Mouse (Mus musculus) midbrain, embryonic 14.5 days (tissue): Measurements from ENCODE around the gene Pnma1. TPM values are rescaled to one million over a fixed set of nuclear protein-coding genes. Genes with fewer than 3 reads are reported as not detected.
A peak's percentile ranks its signal among the peaks of the same experiment; 100 is the strongest.

ENCODE experiments used
- ATAC-seq: fragments of 200-750 bp; cut with Nextera tagmentation; 2 replicates; pipeline ENCODE4 v1.8.0; 2017; ENCODE audit warnings: moderate number of reproducible peaks, moderate library complexity; ENCODE audit not compliant: low FRiP score, low TSS enrichment
- DNase-seq: peaks from one replicate; pipeline ENCODE4 v3.0.0-alpha.2; 2015
- H3K27ac ChIP-seq: fragments of 300-500 bp; sonication (generic); replicated peaks from 2 replicates; pipeline ENCODE4 v1.5.1; 2014; ENCODE audit warnings: mild to moderate bottlenecking, low read depth, low read length, moderate library complexity
- H3K27me3 ChIP-seq: fragments of 300-500 bp; sonication (generic); 2 replicates; pipeline ENCODE4 v1.6.1; 2014; ENCODE audit warnings: low read length, control low read depth, mixed read lengths; ENCODE audit not compliant: control insufficient read depth, insufficient read depth
- H3K36me3 ChIP-seq: fragments of 300-500 bp; sonication (generic); 2 replicates; pipeline ENCODE4 v1.6.1; 2014; ENCODE audit warnings: low read length, control low read depth; ENCODE audit not compliant: control insufficient read depth, insufficient read depth
- H3K4me1 ChIP-seq: fragments of 300-500 bp; sonication (generic); 2 replicates; pipeline ENCODE4 v1.6.1; 2014; ENCODE audit warnings: mild to moderate bottlenecking, antibody characterized with exemption, low read length, control low read depth; ENCODE audit not compliant: control insufficient read depth, insufficient read depth
- H3K4me2 ChIP-seq: fragments of 300-500 bp; sonication (generic); 2 replicates; pipeline ENCODE4 v1.6.1; 2014; ENCODE audit warnings: mild to moderate bottlenecking, low read length, moderate library complexity
- H3K4me3 ChIP-seq: fragments of 300-500 bp; sonication (generic); replicated peaks from 2 replicates; pipeline ENCODE4 v1.5.1; 2014; ENCODE audit warnings: low read depth, low read length
- H3K9ac ChIP-seq: fragments of 300-500 bp; sonication (generic); replicated peaks from 2 replicates; pipeline ENCODE4 v1.6.1; 2014; ENCODE audit warnings: mild to moderate bottlenecking, low read length, moderate library complexity
- H3K9me3 ChIP-seq: fragments of 300-500 bp; sonication (generic); 2 replicates; pipeline ENCODE4 v1.6.1; 2016; ENCODE audit warnings: low read length, control low read depth, mixed read lengths; ENCODE audit not compliant: control insufficient read depth
- WGBS: fragments of 180-500 bp; shearing (Covaris S2); extraction: QIAGEN DNeasy Blood & Tissue Kit; methylation state at CpG from one replicate; pipeline ENCODE4 v1.1.7; 2014; 5-methylcytosine and 5-hydroxymethylcytosine counted together
- polyA plus RNA-seq: library from polyadenylated mRNA; unstranded; fragments of >200 nt; fragmentation: Nextera tagmentation; extraction: Ambion mirVana; gene quantifications from 2 replicates; pipeline ENCODE4 v1.2.1, GENCODE M21; 2014

Gene Pnma1
- 5.4 and 6.2 TPM in 2 replicates for polyA plus RNA-seq

- under 1% methylated on average over 50 of the region's 50 CpGs for WGBS
- Histone ChIP-seq H3K27me3 (no peaks in the 10 kb centered on the region), H3K4me1 (peaks cover 13% of the 10 kb centered on the region; the same call in 1 of the 2 replicates), H3K9me3 (no peaks in the 10 kb centered on the region), H3K27ac (peak within 1 kb of the TSS; percentile 87), H3K9ac (peak within 1 kb of the TSS; percentile 76), H3K36me3 (peaks cover 5% of the 10 kb centered on the region; the same call in 1 of the 2 replicates), H3K4me3 (peak within 1 kb of the TSS; percentile 64), H3K4me2 (peak within 1 kb of the TSS; percentile 82)
- peak; percentile 90 for ATAC-seq
- peak; percentile 96 for DNase-seq
Measured at GRCm38 (mm10) chr12:84147954-84148621, at the start of gene Pnma1. Gene Pnma1 (minus strand): TSS chr12:84148489.

- Histone ChIP-seq H3K9ac (no peak overlapping the region), H3K4me2 (no peak overlapping the region), H3K27me3 (no peaks in the 10 kb centered on the region), H3K4me3 (no peak overlapping the region), H3K9me3 (no peaks in the 10 kb centered on the region), H3K27ac (no peak overlapping the region), H3K36me3 (no peaks in the 10 kb centered on the region), H3K4me1 (peaks cover 31% of the 10 kb centered on the region)
- DNase-seq (no peak), ATAC-seq (no peak)
- WGBS: 59% methylated on average over 6 of the region's 6 CpGs
Measured at GRCm38 (mm10) chr12:84195195-84195594, 46.9 kb upstream of the Pnma1 start.

- Histone ChIP-seq H3K9me3 (no peaks in the 10 kb centered on the region), H3K4me1 (peaks cover 33% of the 10 kb centered on the region), H3K27ac (peak overlapping the region; percentile 95), H3K4me3 (peak overlapping the region; percentile 83), H3K27me3 (no peaks in the 10 kb centered on the region), H3K4me2 (peak overlapping the region; percentile 84), H3K36me3 (no peaks in the 10 kb centered on the region), H3K9ac (peak overlapping the region; percentile 89)
- DNase-seq (peak; percentile 60), ATAC-seq (0 out of 2 replicates have a peak, but pooled peaks have one; percentile 1)
- WGBS: 3% methylated on average over 13 of the region's 13 CpGs
Measured at GRCm38 (mm10) chr12:84194400-84195109, 46.3 kb upstream of the Pnma1 start.

- Histone ChIP-seq H3K4me3 (peak overlapping the region; percentile 83), H3K9ac (peak overlapping the region; percentile 89), H3K36me3 (no peaks in the 10 kb centered on the region), H3K9me3 (no peaks in the 10 kb centered on the region), H3K27me3 (no peaks in the 10 kb centered on the region), H3K4me1 (peaks cover 39% of the 10 kb centered on the region), H3K27ac (peak overlapping the region; percentile 95), H3K4me2 (peak overlapping the region; percentile 84)
- under 1% methylated on average over 49 of the region's 49 CpGs for WGBS
- DNase-seq (peak; percentile 92), ATAC-seq (peak; percentile 74)
Measured at GRCm38 (mm10) chr12:84193642-84194399, 45.5 kb upstream of the Pnma1 start.

GRCm38 (mm10) chr12:84192741-84193641 lies 44.7 kb upstream of the Pnma1 start:
- Histone ChIP-seq H3K27ac (peak overlapping the region; percentile 95), H3K4me2 (peak overlapping the region; percentile 84), H3K27me3 (no peaks in the 10 kb centered on the region), H3K4me1 (peaks cover 46% of the 10 kb centered on the region), H3K9ac (peak overlapping the region; percentile 89), H3K4me3 (peak overlapping the region; percentile 83), H3K36me3 (no peaks in the 10 kb centered on the region), H3K9me3 (no peaks in the 10 kb centered on the region)
- under 1% methylated on average over 101 of the region's 102 CpGs for WGBS
- ATAC-seq (peak; percentile 55), DNase-seq (peak; percentile 87)

- peak overlapping the region; percentile 95 for H3K27ac ChIP-seq
- peak overlapping the region; percentile 84 for H3K4me2 ChIP-seq
- 3% methylated on average over 13 of the region's 13 CpGs for WGBS
- H3K9ac ChIP-seq: peak overlapping the region; percentile 89
- peaks cover 50% of the 10 kb centered on the region for H3K4me1 ChIP-seq
- H3K36me3 ChIP-seq: no peaks in the 10 kb centered on the region
- H3K4me3 ChIP-seq: peak overlapping the region; percentile 83
- DNase-seq (no peak), ATAC-seq (no peak)
- no peaks in the 10 kb centered on the region for H3K27me3 ChIP-seq
- H3K9me3 ChIP-seq: no peaks in the 10 kb centered on the region
Measured at GRCm38 (mm10) chr12:84192280-84192679, 44.0 kb upstream of the Pnma1 start.

GRCm38 (mm10) chr12:84191770-84192169 lies 43.5 kb upstream of the Pnma1 start:
- DNase-seq: no peak
- Histone ChIP-seq H3K27me3 (no peaks in the 10 kb centered on the region), H3K4me2 (peak overlapping the region; percentile 84), H3K9ac (no peak overlapping the region; the same call in 1 of the 2 replicates), H3K27ac (no peak overlapping the region; the same call in 1 of the 2 replicates), H3K9me3 (no peaks in the 10 kb centered on the region), H3K4me3 (peak overlapping the region; percentile 83), H3K4me1 (peaks cover 50% of the 10 kb centered on the region), H3K36me3 (no peaks in the 10 kb centered on the region)
- WGBS: 17% methylated on average over 5 of the region's 5 CpGs
- no peak for ATAC-seq

- no peaks in the 10 kb centered on the region for H3K9me3 ChIP-seq
- peak overlapping the region; percentile 84 for H3K4me2 ChIP-seq
- DNase-seq (no peak), ATAC-seq (no peak)
- no peaks in the 10 kb centered on the region for H3K27me3 ChIP-seq
- no peak overlapping the region for H3K4me3 ChIP-seq
- WGBS: 67% methylated on average over 7 of the region's 7 CpGs
- H3K36me3 ChIP-seq: no peaks in the 10 kb centered on the region
- peaks cover 50% of the 10 kb centered on the region for H3K4me1 ChIP-seq
- H3K27ac ChIP-seq: no peak overlapping the region
- H3K9ac ChIP-seq: no peak overlapping the region
Measured at GRCm38 (mm10) chr12:84191190-84191589, 42.9 kb upstream of the Pnma1 start.
